Mouse (Mus musculus) gastrocnemius, adult 8-10 months (tissue): ENCODE measurements at regions not wholly inside any gene's neighbourhood (a gene's known extent, or its start where the extent isn't known, plus 50 kb on each side); places are given as distances from the start of the nearest gene placed in this dataset.

Source experiments
- DNase-seq, 2 experiments: peaks; one replicate each; pipeline ENCODE4 v3.0.0; 2022; ENCODE audit warnings: low spot score in 2 of 2

DNA sequence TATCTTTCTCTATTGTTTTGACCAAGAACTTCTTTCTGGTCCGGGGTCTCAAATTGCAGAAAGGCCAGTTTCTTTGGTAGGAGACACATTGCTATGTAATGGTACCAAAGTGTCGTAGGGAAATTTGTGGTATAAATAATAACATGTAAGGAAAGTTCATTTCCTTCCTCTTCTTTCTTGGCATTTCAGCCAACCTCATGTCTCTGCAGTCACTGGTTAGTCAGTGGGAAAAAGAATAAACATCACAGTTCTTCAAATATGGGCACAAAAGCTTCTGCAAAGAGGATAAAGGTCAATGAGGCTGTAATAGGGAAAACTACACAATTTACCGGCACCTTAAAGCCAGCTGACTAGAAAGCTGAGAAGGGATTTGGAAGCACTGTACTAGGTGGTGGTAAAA lies 68.5 kb upstream of the Rgs1 start:
- DNase-seq, result no peak

DNA sequence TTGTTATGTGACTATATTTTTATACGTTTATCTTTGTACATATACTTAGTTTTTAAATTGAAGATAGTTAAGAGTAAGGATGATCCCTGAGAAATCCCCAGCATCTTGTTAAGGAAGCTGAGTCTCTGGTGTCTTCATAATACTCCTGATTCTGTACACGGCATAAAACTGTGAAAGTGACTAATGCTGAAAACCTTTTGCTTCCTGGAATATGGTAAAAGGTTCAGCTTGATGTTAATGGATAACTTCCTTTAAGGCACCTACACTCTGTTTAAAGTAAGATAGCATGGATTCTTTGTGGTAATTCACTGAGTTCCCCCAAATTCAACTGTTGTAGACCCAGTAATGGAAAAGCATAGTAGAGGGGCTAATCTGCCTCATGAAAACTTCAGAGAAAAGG lies 67.2 kb upstream of the Rgs1 start:
- no peak for DNase-seq

DNA sequence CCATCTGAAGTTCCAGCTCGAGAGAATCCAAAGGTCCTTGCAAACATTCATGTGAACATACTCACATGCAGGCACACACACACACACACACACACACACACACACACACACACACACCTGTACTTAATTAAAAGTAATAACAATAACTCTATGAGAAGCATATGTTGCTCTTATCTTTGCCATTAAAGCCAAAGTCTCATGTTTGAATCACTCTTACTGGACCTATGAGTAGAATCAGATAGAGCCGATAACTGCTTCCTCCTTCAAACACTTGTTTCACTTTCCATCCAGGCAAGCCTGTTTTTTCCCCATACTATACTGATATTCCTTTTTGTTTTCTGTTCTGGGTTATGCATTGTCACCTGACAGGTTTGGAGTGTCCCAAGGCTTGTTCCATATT lies 65.3 kb upstream of the Rgs1 start:
- DNase-seq, result no peak

DNA sequence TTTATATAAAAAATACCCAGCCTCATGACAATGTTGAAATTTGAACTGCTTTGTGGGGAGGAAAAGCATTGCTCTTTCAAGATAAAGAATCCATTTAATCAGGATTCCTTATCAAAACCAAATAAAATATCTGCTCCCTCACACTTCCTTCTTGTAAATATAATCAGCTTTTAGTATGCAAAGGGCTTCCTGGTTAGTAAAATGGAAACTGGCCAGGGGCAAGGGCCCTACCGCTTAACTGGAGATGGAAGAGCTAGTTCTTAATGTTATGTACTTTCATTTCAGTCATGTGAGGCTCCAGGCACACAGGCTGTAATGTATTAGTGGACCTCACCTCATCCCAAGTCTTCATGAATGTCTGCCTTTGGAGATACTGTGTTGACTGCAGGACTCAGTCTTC lies 64.3 kb upstream of the Rgs1 start:
- DNase-seq, result no peak

DNA sequence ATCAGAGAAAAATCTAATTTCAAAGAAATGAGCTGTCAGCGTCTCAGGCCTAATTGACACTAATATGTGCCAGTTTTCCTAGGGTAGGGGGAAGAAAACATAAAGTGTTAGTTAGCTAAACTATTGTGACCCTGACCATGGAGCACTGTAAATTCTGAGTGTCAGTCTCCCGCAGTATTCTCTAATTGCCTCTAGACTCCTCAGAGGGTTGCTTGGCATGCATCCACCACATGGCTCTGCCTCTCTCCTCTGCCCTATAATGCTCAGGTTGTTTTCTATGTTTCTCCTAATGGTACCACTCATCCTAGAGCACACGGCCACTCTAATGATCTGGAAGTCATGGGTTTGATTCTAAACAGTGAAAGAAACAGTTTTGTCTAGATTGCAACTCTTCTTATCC lies 60.9 kb upstream of the Rgs1 start:
- DNase-seq, result no peak

DNA sequence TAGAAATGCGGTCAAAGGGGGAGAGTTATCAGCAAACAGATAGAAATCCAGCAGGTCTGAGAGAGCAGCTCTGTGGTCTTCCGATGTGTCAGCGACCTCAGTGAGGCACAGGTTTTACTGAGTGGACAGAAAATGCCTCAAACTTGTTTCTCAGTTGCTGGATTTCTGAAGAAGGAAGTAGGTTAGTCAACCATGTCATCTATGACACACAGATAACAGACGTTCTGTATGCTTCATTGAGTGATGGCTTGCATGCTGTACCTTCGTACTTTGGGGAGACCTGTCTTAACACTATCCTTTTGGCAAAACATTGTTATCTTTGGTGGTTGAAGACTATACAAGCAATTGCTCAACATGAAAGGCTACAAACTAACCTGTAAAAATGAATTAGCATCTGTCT lies 59.3 kb upstream of the Rgs1 start:
- no peak for DNase-seq

DNA sequence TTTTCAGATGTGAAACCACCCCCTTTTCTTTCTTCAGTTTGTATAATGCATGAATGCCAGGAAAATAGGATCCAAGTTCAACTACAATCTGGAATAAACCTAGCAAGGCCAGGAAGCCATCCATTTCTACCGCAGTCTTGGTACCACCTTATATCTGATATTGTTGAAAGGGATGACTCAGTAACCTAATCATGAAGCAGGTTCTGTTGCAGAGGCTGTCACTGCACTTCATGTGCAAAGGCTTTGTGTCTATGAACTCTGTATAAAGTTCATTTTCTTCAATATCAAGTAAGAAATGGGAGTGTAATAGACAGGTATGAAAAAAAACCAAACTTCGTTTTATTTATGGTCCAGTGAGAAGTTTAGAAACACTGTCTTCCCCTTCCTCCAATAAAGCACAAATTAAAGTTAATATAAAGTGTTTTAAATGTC lies 58.8 kb upstream of the Rgs1 start:
- DNase-seq, result no peak

DNA sequence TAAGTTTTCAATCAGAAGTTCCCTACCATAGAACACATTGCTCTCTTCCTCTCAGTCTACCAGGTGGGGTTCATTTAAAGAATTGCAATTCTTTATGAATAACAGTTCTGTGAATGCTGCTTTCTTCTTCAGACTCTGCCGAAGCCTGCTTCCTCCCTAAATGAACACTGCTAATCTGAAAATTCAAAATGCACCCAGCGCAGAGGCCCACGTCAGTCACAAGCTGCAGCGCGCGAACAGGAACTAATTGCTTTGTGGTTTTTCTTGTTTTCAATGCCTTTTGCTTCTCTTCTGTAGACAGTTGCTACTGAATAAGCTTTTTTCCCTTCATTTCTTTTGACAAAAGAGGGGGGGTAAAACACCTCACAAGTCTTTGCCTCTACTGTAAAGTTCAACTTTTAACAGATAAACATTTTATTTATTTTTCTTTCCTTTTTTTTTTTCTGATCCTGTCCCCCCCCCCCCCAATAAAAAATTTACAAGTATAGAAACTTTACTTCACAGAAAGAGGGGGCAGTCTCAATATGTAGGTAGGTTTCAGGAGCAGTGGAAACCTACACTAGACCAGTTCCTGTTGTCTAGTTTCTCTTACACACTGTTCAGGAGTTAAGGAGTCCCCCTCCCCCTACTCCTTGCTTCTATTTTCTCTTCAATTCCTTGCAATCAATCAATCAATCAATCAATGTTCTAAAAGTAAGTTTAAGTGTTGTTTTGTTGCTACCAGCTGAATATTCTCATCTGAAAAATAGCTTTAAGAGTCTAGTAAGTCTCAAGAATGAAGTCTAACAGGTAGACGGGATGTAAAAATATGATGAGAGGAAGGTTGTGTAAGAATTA lies 58.2 kb upstream of the Rgs1 start:
- no peak for DNase-seq

DNA sequence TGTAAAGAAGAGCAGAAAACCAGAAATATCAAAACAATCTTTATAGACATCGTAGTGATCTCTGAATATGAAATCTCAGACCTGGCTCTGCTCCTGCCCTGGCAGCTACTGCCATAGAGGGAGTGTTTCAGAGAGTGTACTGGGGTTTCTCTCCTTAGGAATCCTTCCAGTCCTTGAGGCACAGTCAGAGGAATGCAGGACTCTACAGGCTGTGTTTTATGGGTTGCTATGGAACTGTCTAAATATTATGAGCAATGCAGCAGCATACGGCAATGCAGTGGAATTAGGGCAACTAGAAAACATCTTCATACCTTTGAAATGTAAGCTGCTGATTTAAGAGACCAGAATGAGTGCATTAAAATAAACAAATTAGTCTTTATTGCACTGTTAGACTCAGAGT lies 57.2 kb upstream of the Rgs1 start:
- no peak for DNase-seq

DNA sequence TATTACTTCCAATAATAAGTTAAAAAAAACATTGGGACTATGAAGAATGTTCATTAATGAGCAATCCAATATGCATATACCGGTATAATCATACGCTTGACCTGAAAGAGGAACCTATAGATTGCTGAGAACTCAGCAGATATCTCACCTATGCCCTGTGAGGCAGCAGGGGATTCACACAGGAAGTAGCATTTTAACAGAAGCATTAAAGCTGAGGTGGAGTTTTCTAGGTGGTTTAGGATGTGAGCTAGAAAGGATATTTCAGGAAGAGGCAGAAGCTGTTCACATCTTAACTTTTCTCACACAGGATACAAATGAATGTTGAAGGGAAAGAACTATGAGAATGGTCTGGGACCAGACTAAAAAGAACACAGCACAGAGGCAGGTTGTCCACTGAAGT lies 51.6 kb upstream of the Rgs1 start:
- no peak for DNase-seq
